Mouse (Mus musculus) gastrocnemius, adult 2 months (tissue): ENCODE measurements at regions not wholly inside any gene's neighbourhood (a gene's known extent, or its start where the extent isn't known, plus 50 kb on each side); places are given as distances from the start of the nearest gene placed in this dataset.

Experiments
- DNase-seq: peaks from one replicate; pipeline ENCODE4 v3.0.0; 2022
- H3K27ac ChIP-seq: fragments of 200-600 bp; 2 replicates; pipeline ENCODE4 v1.8.1; 2022; ENCODE audit warnings: mild to moderate bottlenecking
- H3K4me3 ChIP-seq: fragments of 200-600 bp; 2 replicates; pipeline ENCODE4 v1.8.1; 2022; ENCODE audit warnings: mild to moderate bottlenecking, moderate library complexity
- CTCF ChIP-seq: fragments of 200-600 bp; IDR thresholded peaks from 2 replicates; pipeline ENCODE4 v1.8.1; 2022; ENCODE audit warnings: antibody characterized with exemption, mild to moderate bottlenecking, moderate library complexity
- intact Hi-C: fragments of 180-260 bp; cut with DNase I; formaldehyde crosslinking; loops from one replicate; pipeline ENCODE4 v1.15.1; 2025

DNA sequence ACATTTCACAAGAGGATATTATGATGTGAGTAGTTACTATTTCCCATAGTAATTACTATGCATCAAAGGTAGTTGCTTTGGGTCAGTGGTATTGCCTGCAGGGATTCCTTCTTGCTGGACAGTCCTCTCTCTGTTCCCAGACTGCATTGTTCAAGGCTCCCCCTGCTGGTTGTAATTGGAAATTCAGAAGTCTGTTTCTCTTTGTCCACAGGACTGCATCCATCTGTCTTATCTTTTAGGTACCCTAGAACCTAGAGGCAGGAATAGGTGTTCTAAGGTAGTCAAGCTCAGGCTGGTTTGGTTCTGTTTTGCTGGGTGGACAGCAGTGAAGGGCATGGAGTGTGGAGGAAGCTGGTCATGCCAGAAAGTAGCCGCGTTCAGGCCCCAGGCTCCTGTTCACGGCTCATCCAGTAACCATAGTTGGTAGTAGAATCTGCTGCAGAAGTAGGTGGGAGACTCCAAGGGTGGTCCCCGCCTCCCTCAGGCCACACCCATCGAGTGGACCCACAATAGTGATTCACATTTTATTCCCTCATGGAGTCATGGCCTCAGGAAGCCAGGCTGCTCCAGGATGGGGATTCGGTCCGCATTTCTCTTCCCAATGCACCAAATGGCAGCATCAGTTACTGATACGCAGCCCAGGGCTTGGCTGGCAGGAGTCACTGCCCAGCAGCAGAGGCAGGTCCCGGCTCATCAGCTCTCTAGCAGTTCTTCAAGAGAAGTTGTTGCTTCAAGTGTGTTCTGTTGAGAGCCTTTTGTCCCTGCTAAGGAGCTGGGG lies 51.7 kb upstream of the Caprin1 start:
- peak; percentile 22 for DNase-seq

DNA sequence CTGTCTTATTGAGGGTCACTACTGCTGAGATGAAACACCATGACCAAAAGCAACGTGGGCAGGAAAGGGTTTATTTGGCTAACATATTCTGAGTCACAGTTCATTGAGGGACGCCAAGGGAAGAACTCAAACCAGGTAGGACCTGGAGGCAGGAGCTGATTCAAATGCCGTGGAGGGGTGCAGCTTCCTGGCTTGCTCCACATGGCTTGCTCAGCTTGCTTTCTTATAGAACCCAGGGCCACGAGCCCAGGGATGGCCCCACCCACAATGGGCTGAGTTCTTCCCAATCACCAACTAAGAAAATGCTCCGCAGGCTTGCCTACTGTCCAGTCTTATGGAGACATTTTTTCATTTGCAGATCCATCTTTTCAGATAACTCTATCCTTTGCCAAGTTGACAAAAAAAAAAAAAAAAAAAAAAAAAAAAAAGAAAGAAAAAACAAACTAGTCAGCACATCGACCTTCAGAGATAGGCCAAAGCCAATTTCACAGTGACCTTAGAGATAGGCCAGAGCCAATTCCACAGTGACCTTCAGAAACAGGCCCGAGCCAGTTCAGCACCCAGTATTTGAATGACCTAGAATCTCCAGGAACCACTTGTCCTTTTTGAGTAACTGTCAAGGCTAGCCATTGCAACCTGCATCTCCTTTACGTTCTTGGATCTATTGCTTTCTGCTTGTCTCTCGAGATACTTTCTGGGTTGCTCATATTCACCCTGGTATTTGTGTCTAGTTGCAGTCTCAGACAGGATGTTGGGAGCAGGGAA lies 52.5 kb upstream of the Caprin1 start:
- Histone ChIP-seq H3K27ac (peak overlapping the region; percentile 81), H3K4me3 (no peak overlapping the region)
- intact Hi-C loops = loop anchor here (5.0 kb wide), 1 partner anchor 48 kb away; no protein-coding TSS in a partner anchor

More for the DNA sequence above, 51.7 kb upstream of the Caprin1 start:
- intact Hi-C loops = loop anchor here (5.0 kb wide), 1 partner anchor 47 kb away; no protein-coding TSS in a partner anchor
- peak; percentile 75 for TF ChIP-seq CTCF
- no peak overlapping the region for H3K27ac ChIP-seq
- H3K4me3 ChIP-seq = no peak overlapping the region

DNA sequence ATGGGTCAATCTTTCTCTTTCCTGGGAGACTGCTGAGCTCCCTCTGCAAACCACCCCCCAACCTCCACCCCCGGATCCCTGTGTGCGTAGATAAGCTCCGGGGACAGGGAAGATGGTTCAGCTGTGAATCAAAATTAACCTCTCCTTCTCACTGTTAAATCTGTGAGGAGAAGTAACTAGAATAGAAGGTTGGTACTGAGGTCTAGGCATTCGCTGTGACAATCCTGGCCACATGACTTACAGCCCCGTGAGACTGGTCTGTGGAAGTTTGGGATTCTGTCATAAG lies 53.0 kb upstream of the Caprin1 start:
- intact Hi-C loops = no loop called here
- no peak for TF ChIP-seq CTCF
- no peak for DNase-seq
- no peak overlapping the region for H3K4me3 ChIP-seq
- peak overlapping the region; percentile 81 for H3K27ac ChIP-seq

More for the DNA sequence above, 52.5 kb upstream of the Caprin1 start:
- TF ChIP-seq CTCF = no peak
- no peak for DNase-seq

DNA sequence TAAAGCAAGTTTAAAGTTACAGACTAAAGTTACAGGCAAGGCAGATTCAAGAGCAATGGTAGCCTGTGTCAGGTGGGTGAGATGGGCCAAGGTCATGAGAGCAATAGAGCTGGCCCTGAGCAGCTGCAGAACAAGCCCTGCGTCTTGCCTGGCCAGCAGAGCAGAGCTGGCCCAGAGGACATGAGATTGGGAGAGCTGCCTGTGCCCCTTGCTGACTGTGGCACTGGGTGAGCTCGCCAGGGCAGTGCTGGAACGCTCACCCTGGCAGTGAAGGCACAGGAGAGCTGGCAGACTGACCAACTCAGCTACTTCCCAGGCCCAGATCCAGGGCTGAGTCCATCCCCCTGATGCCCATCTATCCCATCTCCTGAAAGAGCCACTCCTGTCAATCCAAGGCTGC lies 53.7 kb upstream of the Caprin1 start:
- H3K4me3 ChIP-seq = no peak overlapping the region
- DNase-seq = peak; percentile 88
- peak overlapping the region; percentile 81 for H3K27ac ChIP-seq
- no peak for TF ChIP-seq CTCF
- intact Hi-C loops = no loop called here

DNA sequence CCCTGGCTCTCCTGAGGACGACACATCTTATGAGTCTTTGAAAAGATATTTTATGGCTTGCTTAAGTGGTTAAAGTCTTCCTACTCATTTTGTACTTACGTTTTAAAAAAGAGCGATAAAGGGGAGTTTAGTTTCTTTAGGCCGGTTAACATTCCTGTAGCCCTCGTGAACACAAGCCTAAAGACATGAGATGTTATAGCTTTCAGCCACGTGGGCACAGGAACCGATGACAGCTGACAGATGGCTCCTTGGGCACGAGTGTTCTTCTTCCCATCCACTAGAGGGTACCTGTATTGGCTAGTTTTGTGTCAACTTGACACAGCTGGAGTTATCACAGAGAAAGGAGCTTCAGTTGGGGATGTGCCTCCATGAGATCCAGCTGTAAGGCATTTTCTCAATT lies 63.8 kb upstream of the Caprin1 start:
- TF ChIP-seq CTCF = no peak
- DNase-seq = no peak
- no peak overlapping the region for H3K27ac ChIP-seq
- H3K4me3 ChIP-seq = no peak overlapping the region
- intact Hi-C loops = no loop called here

GRCm38 (mm10) chr2:103864254-103864653 lies 66.8 kb upstream of the Caprin1 start:
- intact Hi-C loops = no loop called here
- Histone ChIP-seq H3K4me3 (no peak overlapping the region), H3K27ac (no peak overlapping the region)
- no peak for TF ChIP-seq CTCF
- DNase-seq = no peak

- peak; percentile 93 for TF ChIP-seq CTCF
- peak; percentile 69 for DNase-seq
- peak overlapping the region; percentile 9; the same call in 1 of the 2 replicates for H3K4me3 ChIP-seq
- H3K27ac ChIP-seq = peak overlapping the region; percentile 4; the same call in 1 of the 2 replicates
- intact Hi-C loops = loop anchor here (5.0 kb wide), 1 partner anchor 68 kb away; the partner anchor contains the start of gene Caprin1
Observed at GRCm38 (mm10) chr2:103865319-103866171, 68.1 kb upstream of the Caprin1 start.

GRCm38 (mm10) chr2:103867241-103867957 lies 70.0 kb upstream of the Caprin1 start:
- TF ChIP-seq CTCF = no peak
- H3K27ac ChIP-seq = no peak overlapping the region
- H3K4me3 ChIP-seq = no peak overlapping the region
- intact Hi-C loops = loop anchor here (5.0 kb wide), 1 partner anchor 70 kb away; the partner anchor contains the start of gene Caprin1
- DNase-seq = no peak

GRCm38 (mm10) chr2:103867958-103868330 lies 70.5 kb upstream of the Caprin1 start:
- H3K27ac ChIP-seq = no peak overlapping the region

GRCm38 (mm10) chr2:103868655-103869054 lies 71.2 kb upstream of the Caprin1 start:
- no peak for DNase-seq
- intact Hi-C loops = loop anchor here (5.0 kb wide), 1 partner anchor 71 kb away; the partner anchor contains the start of gene Caprin1
- no peak for TF ChIP-seq CTCF
- Histone ChIP-seq H3K27ac (no peak overlapping the region), H3K4me3 (no peak overlapping the region)

More at GRCm38 (mm10) chr2:103867958-103868330, 70.5 kb upstream of the Caprin1 start:
- no peak overlapping the region for H3K4me3 ChIP-seq
- DNase-seq = no peak
- TF ChIP-seq CTCF = no peak
- intact Hi-C loops = loop anchor here (5.0 kb wide), 1 partner anchor 71 kb away; the partner anchor contains the start of gene Caprin1

DNA sequence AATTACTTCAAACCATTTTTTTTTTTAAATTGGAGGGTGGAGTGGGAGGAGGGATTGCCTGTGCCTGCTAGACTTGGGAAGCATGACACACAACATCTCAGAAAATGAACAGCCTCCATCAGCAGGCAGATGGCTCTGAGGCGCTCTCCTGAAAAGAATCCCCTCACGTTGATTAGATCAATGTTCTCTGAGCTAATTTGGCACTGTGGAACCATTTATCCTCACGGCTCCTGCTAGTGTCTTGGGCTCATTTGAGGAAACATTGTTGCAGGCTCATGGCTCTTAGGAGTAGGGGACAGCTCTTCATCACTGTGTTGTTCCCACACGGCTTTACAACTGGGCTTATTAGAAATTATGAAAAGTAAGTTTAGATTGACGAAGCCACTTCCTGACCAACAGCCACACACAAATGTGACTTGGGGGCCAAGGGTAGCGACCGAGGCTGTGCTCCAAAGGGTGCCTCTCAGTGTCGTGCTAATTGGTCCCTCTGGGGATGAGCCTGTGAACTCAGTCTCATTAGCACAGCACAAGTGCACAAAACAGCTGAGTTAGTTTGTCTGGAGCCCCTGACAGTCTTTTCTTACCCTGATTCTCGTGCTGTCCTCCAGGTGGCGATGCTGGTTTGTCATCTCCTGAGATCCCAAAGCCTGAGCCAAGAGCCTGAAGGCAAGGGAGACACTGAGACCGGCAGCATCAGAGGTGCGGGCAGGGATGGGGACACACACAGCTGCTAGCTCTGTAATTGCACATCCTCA lies 74.2 kb upstream of the Caprin1 start:
- TF ChIP-seq CTCF = peak; percentile 87

More for the DNA sequence above, 74.2 kb upstream of the Caprin1 start:
- intact Hi-C loops = loop anchor here (1.0 to 5.0 kb wide), 2 partner anchors 111 to 304 kb away; partner anchors contain the start of gene Abtb2
- Histone ChIP-seq H3K27ac (peak overlapping the region; percentile 16), H3K4me3 (peak overlapping the region; percentile 33)
- peak; percentile 85 for DNase-seq
